Mouse (Mus musculus) lung, adult 2 months (tissue): Measurements from ENCODE around the gene Nupl2.

Experiments
- CTCF ChIP-seq: fragments of 200-500 bp; IDR thresholded peaks from 2 replicates; pipeline ENCODE4 v1.5.1; 2011; ENCODE audit warnings: mild to moderate bottlenecking, low read length, control low read depth; ENCODE audit not compliant: insufficient read depth
- POLR2A ChIP-seq: fragments of 200-500 bp; IDR thresholded peaks from 2 replicates; pipeline ENCODE4 v1.6.1; 2011; ENCODE audit warnings: low read depth, mild to moderate bottlenecking, control low read depth, low read length, borderline replicate concordance; ENCODE audit errors: extremely low read depth

GRCm38 (mm10) chr5:24191821-24192220 is 27.1 kb downstream of the Nupl2 start:
- TF ChIP-seq CTCF, result no peak
- no peak for TF ChIP-seq POLR2A
